Mouse (Mus musculus): ENCODE results near the gene Colgalt1. TPM values are rescaled to one million over a fixed set of nuclear protein-coding genes. Genes with fewer than 3 reads are reported as not detected.

Gene Colgalt1
- polyA plus RNA-seq, 1 experiment, result 128 TPM

DNA sequence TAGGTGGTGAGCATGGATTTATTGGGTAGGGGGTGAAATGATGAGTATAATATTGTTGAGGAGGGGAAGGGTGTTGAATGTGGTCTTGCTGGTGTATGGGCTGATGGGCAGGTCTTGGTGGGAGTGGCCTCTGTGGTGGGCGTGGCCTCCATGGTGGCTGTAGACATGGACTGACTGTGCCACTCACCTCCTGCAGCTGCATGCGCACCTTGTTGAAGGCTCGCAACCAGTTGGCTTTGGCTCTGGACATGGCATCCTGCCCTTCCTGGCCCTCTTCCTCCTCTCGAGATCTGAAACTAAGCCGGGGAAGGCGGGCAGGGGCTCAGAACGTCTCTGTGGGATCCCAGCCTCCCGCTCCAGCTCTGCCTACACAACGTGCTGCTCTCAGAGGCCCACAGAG lies 47.0 kb downstream of the Colgalt1 start:
- DNase-seq (ENCODE audit: low read depth), result no peak
- TF ChIP-seq CTCF (IDR thresholded peaks at IDR 0.05; ENCODE audit: borderline replicate concordance, extremely low read depth, insufficient read depth, insufficient read length) (no peak), POLR2A (IDR thresholded peaks at IDR 0.05; ENCODE audit: borderline replicate concordance, extremely low read depth, insufficient read depth, insufficient read length, poor library complexity, severe bottlenecking) (no peak)

- no peak for TF ChIP-seq CTCF (IDR thresholded peaks at IDR 0.05; ENCODE audit: borderline replicate concordance, extremely low read depth, insufficient read depth, insufficient read length)
- no peak for TF ChIP-seq POLR2A (IDR thresholded peaks at IDR 0.05; ENCODE audit: borderline replicate concordance, extremely low read depth, insufficient read depth, insufficient read length, poor library complexity, severe bottlenecking)
- no peak for DNase-seq (ENCODE audit: low read depth)
These were observed 47.8 kb downstream of the Colgalt1 start for GRCm38 (mm10) chr8:71658515-71659049.

GRCm38 (mm10) chr8:71659751-71660150 lies 49.0 kb downstream of the Colgalt1 start:
- TF ChIP-seq CTCF (IDR thresholded peaks at IDR 0.05; ENCODE audit: borderline replicate concordance, extremely low read depth, insufficient read depth, insufficient read length) (no peak), POLR2A (IDR thresholded peaks at IDR 0.05; ENCODE audit: borderline replicate concordance, extremely low read depth, insufficient read depth, insufficient read length, poor library complexity, severe bottlenecking) (no peak)
- peak; percentile 83 for DNase-seq (ENCODE audit: low read depth)

DNA sequence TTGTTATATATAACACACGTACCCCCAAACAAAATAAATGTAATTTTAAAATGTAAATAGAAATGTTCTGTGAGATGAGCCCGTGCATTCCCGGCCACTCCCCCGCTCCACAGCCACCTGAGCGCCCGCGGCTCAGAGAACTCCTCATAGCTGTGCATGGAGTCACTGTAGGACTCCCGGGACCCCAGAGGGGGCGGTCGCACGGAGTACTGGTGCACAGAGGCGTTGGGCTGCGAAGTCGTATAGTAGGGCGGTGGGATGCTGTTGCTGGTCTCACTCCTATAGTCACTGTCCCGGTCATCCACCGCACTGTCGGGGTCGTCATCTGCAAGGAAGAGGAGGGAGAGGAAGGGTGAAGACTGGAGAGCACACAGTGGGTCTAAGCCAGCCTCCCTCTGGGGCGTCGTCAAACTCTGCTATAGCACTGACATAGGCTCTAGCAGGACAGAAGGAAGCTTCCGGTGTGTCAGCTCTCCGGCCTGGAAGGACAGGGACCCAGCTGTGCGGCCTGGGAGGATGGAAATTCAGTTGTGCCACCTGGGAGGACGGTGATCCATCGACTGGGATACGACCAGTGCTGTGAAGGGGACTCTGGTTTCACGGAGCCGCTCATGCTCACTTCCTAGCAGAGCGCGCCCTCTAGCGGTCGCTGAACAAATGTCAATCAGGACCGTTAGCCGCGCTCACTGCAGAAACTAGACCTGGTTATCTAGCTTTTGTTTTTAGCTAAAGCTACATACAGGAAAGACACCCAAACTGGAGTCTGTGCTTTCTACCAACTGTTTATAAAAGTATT lies 49.7 kb downstream of the Colgalt1 start:
- TF ChIP-seq POLR2A (IDR thresholded peaks at IDR 0.05; ENCODE audit: borderline replicate concordance, extremely low read depth, insufficient read depth, insufficient read length, poor library complexity, severe bottlenecking) (no peak), CTCF (IDR thresholded peaks at IDR 0.05; ENCODE audit: borderline replicate concordance, extremely low read depth, insufficient read depth, insufficient read length) (peak; percentile 100)

GRCm38 (mm10) chr8:71665331-71666130 lies 54.7 kb downstream of the Colgalt1 start:
- TF ChIP-seq CTCF (IDR thresholded peaks at IDR 0.05; ENCODE audit: borderline replicate concordance, extremely low read depth, insufficient read depth, insufficient read length), result no peak
- no peak for TF ChIP-seq POLR2A (IDR thresholded peaks at IDR 0.05; ENCODE audit: borderline replicate concordance, extremely low read depth, insufficient read depth, insufficient read length, poor library complexity, severe bottlenecking)
- DNase-seq (ENCODE audit: low read depth), result peak; percentile 80

More for the DNA sequence above, 49.7 kb downstream of the Colgalt1 start:
- peak; percentile 91 for DNase-seq (ENCODE audit: low read depth)

DNA sequence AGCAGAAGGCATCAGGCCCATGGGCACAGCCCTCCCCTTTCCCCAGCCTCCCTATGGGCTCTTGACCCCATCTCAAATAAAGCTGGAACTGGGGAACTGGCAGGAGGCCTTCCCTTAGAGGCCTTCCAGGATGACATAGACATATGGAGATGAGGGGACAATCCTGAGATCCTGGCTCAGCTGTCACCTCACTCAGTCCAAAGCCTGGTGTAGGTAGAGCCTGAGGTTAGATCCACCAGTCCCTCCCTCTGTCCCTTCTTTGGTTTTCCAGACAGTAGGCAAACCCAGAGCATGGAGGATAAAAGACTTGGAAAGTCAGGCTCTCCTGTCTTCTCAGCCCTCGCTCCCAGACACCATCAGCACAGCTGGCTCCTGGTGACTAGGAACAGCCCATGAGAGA lies 56.1 kb downstream of the Colgalt1 start:
- DNase-seq (ENCODE audit: low read depth), result no peak
- TF ChIP-seq CTCF (IDR thresholded peaks at IDR 0.05; ENCODE audit: borderline replicate concordance, extremely low read depth, insufficient read depth, insufficient read length), result no peak
- TF ChIP-seq POLR2A (IDR thresholded peaks at IDR 0.05; ENCODE audit: borderline replicate concordance, extremely low read depth, insufficient read depth, insufficient read length, poor library complexity, severe bottlenecking), result no peak

GRCm38 (mm10) chr8:71667256-71667655 lies 56.5 kb downstream of the Colgalt1 start:
- TF ChIP-seq POLR2A (IDR thresholded peaks at IDR 0.05; ENCODE audit: borderline replicate concordance, extremely low read depth, insufficient read depth, insufficient read length, poor library complexity, severe bottlenecking), result no peak
- no peak for TF ChIP-seq CTCF (IDR thresholded peaks at IDR 0.05; ENCODE audit: borderline replicate concordance, extremely low read depth, insufficient read depth, insufficient read length)
- DNase-seq (ENCODE audit: low read depth), result peak; percentile 64

GRCm38 (mm10) chr8:71668220-71668975 lies 57.6 kb downstream of the Colgalt1 start:
- peak; percentile 46 for DNase-seq (ENCODE audit: low read depth)
- TF ChIP-seq POLR2A (IDR thresholded peaks at IDR 0.05; ENCODE audit: borderline replicate concordance, extremely low read depth, insufficient read depth, insufficient read length, poor library complexity, severe bottlenecking), result no peak
- no peak for TF ChIP-seq CTCF (IDR thresholded peaks at IDR 0.05; ENCODE audit: borderline replicate concordance, extremely low read depth, insufficient read depth, insufficient read length)

GRCm38 (mm10) chr8:71670198-71670597 lies 59.4 kb downstream of the Colgalt1 start:
- no peak for TF ChIP-seq CTCF (IDR thresholded peaks at IDR 0.05; ENCODE audit: borderline replicate concordance, extremely low read depth, insufficient read depth, insufficient read length)
- DNase-seq (ENCODE audit: low read depth), result no peak

DNA sequence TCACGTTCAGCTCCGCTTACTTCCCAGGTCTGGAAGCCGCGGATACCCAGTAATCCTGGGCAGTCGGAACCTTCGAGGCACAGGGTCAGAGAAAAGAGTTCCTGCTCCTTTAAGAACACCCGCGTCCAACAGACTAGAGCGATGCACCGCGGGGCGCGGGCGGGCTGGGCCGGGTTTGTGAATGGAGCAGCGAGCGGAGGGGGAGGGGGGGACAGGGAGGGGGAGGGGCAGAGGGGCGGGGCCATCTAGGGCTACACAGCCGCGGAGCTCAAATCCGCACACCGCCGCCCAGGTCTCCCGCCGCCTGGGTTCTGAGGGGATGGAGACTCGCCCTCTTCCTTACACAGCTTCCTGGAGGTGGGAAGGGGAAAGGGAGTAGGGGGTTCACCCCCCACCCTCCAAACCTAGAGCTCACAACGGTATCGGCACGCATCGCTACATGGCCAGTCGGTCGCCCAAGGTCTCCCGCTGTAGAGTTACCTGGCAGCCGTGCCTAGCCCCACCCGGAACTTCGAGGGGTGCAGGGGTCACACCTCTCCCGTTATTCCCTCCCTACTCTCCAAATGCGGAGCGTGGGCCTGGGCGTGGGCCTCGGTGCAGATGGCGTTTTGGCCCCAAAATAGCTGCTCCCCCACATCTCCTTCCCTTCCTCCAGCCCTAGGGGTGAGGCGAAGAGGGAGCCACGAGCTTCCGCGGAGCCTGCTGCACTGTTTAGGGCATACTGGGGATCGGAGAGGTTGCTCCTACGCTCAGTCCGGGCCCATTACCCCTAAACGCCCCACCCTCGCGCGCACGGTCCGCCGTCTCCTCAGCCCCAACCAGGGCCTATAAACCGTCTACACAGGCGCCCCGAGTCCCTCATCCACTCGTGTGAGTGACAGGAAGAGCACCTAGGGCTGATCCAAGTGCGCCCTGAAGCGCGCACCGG lies 60.1 kb downstream of the Colgalt1 start:
- DNase-seq (ENCODE audit: low read depth), result peak; percentile 94
- no peak for TF ChIP-seq POLR2A (IDR thresholded peaks at IDR 0.05; ENCODE audit: borderline replicate concordance, extremely low read depth, insufficient read depth, insufficient read length, poor library complexity, severe bottlenecking)
- TF ChIP-seq CTCF (IDR thresholded peaks at IDR 0.05; ENCODE audit: borderline replicate concordance, extremely low read depth, insufficient read depth, insufficient read length), result no peak

All from brain, embryonic 14.5 days (tissue).